Mouse (Mus musculus): Measurements from ENCODE around the gene Bnip3. TPM values are rescaled to one million over a fixed set of nuclear protein-coding genes. Genes with fewer than 3 reads are reported as not detected.

Gene Bnip3
- 100 to 1,000 TPM; 154 to 230 TPM for total RNA-seq (2021)
- long read RNA-seq, experiment 1, transcript Bnip3-201 (6 exons, 1,756 nt), result major isoform, 353 of 375 reads
- long read RNA-seq, experiment 1, partial matches to known transcripts, result 6 of 375 reads
- long read RNA-seq, experiment 1, other reads (novel, unspliced or antisense), result 16 of 375 reads
- long read RNA-seq, experiment 2, transcript Bnip3-201 (6 exons, 1,756 nt), result major isoform, 597 of 625 reads
- long read RNA-seq, experiment 2, partial matches to known transcripts, result 9 of 625 reads
- long read RNA-seq, experiment 2, other reads (novel, unspliced or antisense), result 19 of 625 reads

DNA sequence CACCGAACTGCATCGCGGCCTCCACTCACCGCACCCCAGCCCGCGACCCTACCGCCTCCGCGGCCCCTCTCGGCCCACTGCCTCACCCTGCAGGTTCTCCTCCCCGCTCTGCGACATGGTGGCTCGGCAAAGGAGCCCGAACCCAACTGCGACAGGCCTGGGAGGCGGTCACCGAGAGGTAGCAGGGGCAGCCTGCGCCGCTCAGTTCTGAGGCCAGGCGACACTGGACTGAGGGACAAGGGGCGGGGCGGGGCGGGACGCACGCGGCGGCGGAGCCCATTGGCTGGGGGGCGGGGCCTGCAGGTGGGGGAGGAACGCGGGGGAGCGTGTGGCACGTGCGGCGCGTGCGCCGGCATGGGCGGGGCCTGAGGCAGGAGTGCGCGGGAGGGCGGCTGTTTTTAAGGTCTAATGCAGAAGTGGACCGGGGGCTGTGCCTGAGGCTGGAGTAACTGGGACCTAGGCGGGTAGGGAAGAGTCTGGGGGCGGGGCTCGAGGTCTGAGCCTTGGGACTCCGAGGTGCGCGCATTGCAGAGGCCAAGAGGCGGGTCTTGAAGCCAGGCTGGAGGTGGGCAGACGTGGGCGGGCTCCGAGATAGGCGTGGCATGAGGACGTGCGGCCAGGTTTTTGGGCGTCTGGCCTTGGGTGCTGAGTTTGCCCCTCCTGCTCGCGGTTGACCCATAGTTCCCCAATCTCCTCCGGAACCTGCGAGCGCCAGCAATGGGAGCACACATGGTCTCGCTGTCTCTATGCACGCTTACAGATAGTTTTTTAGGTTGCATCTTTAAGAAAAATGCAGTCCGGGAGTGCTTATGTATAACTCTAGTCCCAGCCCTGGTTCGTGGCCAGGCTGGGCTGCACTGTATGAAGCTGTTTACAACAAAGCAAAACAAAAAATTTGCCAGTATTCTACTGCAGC lies at the start of gene Bnip3:
Gene Bnip3 (minus strand): TSS at position 243 of the 916 bp plus-strand sequence.
- peak; percentile 79 to 82 for DNase-seq
- intact Hi-C loops (cut with DNase I), result no loop called here

DNA sequence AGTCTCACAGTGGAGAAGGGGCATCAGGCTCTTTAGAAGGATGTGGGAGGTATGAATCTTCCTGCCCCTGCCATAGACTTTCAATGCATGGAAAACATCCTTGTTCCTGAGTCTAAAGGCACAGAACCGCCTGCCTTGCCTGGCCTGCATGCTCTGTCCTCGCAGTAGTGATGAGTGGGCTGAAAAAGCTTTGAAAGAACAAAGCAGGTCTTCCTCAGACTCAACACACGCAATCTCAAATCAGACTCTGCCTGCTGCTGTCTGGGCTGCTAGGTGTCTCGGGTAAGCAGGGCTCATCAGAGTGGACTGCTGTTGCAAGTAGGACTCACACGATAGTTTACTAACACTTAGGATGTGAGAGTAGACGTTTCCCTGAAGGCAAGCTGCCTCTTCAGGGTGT lies 47.8 kb upstream of the Bnip3 start:
- intact Hi-C loops (cut with DNase I), result no loop called here
- DNase-seq, result no peak

DNA sequence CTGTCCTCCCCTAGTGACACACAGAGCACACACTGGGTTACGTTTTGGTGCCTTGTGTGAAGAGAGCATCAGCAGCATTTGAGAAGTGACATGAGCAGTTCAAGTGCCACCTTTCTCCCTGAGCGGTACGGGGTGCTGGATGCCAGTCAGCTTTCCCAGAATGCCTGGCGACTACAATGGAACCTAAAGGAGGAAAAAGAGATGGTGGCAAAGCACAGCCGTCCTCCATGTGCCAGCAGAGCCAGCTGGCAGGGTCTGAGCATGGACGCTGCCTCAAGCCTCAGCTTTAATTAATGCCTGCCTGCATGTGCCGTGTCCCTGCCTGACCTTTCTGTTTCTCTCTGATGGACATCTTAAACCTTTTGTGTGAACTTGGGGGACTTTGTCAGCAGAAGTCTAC lies 46.5 kb upstream of the Bnip3 start:
- intact Hi-C loops (cut with DNase I), result no loop called here
- no peak for DNase-seq

DNA sequence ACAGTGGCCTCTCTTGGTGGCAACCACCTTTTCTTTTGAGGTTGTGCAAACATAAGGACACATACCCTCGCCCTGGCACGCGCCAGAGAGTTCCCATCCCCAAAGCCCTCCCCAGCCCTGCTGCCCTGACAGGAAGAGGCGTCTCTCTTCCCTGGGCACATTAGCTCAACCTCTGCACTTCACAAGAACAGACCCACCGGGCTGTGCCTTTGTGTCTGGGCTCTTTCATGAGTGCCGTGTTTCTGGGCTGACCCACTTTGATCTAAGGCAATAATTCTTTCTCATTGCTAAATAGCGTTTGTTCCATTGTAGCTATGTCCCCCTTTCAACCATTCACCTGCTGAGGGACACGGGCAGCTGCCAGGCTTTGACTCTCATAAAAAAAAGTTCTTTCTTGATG lies 39.0 kb upstream of the Bnip3 start:
- intact Hi-C loops (cut with DNase I), result no loop called here
- DNase-seq, result no peak

GRCm38 (mm10) chr7:138947741-138948140 lies 38.4 kb upstream of the Bnip3 start:
- intact Hi-C loops (cut with DNase I), result no loop called here
- DNase-seq, result no peak

DNA sequence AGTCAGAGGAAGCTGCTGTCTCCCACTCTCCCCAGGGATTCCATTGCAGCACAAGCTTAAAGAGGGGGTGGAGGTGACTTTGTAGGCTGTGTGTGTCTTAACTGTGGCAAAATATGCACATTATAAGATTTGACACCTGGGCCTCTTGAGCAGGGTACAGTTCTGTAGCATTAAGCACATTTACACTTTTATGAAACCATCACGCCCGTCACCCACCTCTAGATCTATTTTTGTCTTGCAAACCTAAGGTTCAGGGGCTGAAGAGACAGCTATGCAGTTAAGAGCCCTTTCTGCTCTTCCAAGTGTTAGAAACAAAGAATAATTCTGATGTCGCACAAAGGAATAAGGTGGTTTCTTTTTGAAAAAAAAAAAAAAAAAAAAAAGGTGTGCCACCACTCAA lies 36.3 kb upstream of the Bnip3 start:
- DNase-seq, result no peak
- intact Hi-C loops (cut with DNase I), result no loop called here

DNA sequence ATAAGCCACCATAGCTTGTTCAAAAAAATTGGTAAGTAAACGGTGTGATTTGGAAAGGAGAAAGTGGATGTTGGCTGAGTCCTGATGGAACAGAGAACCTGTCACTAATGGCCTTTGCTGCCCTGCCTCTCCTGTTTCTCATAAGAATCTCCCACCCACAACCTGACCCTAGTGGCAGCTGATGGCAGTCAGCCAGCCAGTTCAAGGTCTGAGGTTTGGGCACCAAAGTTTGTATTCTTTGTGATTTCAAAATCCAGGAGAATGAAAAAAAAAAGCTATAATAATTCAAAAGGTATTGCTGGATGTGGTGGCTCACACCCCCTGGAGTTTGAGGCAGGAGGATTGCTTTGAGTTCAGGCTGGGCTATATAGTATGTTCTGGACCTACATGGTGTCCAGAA lies 33.0 kb upstream of the Bnip3 start:
- intact Hi-C loops (cut with DNase I), result no loop called here

DNA sequence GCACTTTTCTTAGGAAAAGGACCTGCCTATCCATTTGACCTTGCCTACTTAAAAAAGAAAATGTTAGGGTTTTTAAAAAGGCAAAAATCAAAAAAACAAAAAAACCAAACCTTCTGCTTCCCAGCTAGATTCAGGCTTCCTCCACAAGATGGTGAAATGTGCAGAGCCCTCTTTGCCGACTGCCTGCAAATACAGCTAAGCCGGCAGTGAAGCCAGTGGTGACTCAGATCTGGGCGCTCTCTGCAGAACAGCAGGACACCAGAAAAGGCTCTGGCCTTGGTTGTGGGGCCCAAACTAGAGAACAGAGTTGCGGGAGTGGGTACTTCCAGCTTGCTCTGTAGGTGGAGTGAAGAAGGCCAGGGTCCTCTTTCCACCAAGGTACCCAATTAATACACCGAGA lies 32.3 kb upstream of the Bnip3 start:
- intact Hi-C loops (cut with DNase I), result no loop called here
- DNase-seq, result no peak

More for the DNA sequence above, 33.0 kb upstream of the Bnip3 start:
- no peak for DNase-seq

DNA sequence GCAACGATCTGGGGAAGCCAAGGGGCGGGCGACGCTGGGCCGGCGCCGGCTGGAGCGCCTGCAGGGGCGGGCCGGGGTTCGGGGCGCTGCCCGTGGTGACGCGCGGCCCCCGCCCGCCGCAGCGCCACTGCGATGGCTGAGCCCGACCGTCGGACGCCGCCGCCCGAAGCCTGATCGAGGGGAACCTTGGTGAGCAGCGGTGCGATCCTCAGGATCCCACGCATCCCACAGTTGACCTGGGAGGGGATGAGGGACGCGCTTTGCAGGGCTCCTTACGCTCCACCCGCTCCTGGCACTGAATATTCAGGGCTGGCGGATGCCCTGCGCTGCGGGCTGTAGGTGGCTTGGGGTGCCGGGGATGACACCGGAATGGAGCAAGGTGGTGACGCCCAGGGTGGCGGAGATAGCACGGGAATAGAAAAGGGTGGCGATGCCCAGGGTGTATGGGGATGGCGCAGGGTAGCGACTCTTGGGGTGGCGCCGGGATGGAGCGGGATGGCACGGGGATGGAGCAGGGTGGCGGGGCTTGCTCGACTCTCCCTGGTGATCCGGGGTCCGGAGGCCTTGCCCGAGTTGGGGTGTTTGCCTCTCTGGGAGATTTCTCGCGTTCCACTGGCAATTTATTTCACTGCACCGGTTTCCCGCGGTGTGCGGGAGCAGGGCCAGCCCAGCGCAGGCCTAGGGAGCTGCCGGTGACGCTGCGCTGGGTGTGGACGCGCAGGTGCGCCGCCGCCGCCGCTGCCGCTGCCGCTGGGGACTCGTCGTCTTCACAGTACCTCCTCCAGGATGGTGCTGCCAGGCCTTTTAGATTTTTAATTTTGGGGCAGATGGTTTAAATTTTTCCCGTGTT lies 31.5 kb upstream of the Bnip3 start, which contains the start of gene Jakmip3:
Gene Jakmip3 (plus strand): TSS at position 119 of the 850 bp plus-strand sequence.
- intact Hi-C loops (cut with DNase I), result no loop called here

GRCm38 (mm10) chr7:138940256-138940611 lies 30.9 kb upstream of the Bnip3 start:
- intact Hi-C loops (cut with DNase I), result no loop called here
- DNase-seq, result no peak

More for the DNA sequence above, 31.5 kb upstream of the Bnip3 start, which contains the start of gene Jakmip3:
- DNase-seq, result no peak

DNA sequence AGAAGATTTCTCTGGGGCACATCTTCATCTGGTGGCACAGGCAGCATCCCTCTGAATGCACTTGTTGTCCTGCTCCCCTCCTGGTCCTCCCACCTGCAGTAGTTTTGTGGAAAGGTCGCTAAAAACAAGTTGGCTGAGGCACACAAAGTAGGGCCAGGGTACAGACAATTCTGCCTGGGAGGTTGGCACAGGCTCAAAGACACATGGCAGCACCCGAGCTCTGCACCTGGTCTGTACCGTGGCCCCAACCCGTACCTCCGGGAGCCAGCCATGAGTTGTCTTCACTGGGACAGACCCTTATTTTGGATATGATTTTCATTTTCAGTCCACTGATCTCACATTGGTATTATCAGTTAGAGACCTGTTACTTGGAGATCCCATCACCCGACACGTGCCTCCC lies 29.7 kb upstream of the Bnip3 start:
- DNase-seq, result no peak
- intact Hi-C loops (cut with DNase I), result no loop called here

DNA sequence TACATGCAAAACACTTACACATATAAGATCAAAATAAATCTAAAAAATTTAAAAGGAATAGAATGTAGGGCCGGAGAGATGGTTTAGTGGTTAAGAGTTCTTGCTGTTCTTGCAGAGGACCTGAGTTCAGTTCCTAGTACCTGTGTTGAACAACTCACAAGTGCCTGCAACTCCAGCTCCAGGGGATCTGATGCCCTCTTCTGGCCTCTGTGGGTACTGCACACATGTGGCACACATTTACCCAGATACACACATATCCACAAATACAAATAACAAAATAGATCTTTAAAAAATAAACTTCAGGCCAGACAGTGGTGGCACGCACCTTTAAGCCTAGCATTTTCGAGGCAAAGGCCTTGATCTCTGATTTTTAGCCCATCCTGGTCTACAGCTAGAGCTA lies 25.2 kb upstream of the Bnip3 start:
- no peak for DNase-seq
- intact Hi-C loops (cut with DNase I), result no loop called here

- no peak for DNase-seq
- intact Hi-C loops (cut with DNase I), result no loop called here
Measured at GRCm38 (mm10) chr7:138928456-138928855, 19.1 kb upstream of the Bnip3 start.

- intact Hi-C loops (cut with DNase I), result loop anchor here (1.0 kb wide), 1 partner anchor 84 kb away; no protein-coding TSS in a partner anchor
- DNase-seq, result no peak
Measured at GRCm38 (mm10) chr7:138923756-138924425, 14.6 kb upstream of the Bnip3 start.

GRCm38 (mm10) chr7:138921611-138922010 lies 12.3 kb upstream of the Bnip3 start:
- DNase-seq, result no peak
- intact Hi-C loops (cut with DNase I), result no loop called here

- intact Hi-C loops (cut with DNase I), result no loop called here
- DNase-seq, result peak; percentile 76 to 77
Measured at GRCm38 (mm10) chr7:138919156-138919944, 10.0 kb upstream of the Bnip3 start.

GRCm38 (mm10) chr7:138913616-138914015 lies 4.3 kb upstream of the Bnip3 start:
- intact Hi-C loops (cut with DNase I), result no loop called here
- no peak for DNase-seq

DNA sequence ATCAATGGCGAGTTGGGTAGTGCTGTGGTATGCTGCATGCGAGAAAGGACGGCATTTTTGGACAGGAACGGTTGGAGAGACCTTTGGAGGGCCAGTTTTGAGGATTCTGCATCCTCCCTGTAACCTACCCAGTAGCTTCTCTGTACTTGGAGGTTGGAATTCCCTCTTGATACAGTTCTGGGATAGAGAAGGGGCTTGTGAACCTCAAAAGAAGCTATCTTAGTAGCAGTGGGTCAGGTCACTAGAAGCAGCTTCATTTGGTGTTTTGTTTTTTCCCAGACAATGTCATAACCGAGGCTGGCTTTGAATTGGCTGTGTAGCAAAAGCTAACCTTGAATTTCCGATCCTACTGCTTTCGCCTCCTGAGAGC lies 859 bp upstream of the Bnip3 start:
- intact Hi-C loops (cut with DNase I), result no loop called here

GRCm38 (mm10) chr7:138908768-138909276 lies 497 bp downstream of the Bnip3 start:
- DNase-seq, result no peak
- intact Hi-C loops (cut with DNase I), result no loop called here

More for the DNA sequence above, 859 bp upstream of the Bnip3 start:
- no peak for DNase-seq

All from gastrocnemius, postnatal 36 days (tissue).